Mouse (Mus musculus): ENCODE measurements around the gene Shld2. TPM values are rescaled to one million over a fixed set of nuclear protein-coding genes. Genes with fewer than 3 reads are reported as not detected.

Shld2 gene
- polyA plus RNA-seq, 1 experiment from 2014 or later = 10.7 TPM

GRCm38 (mm10) chr14:34232340-34232739 lies 78.0 kb downstream of the Shld2 start:
- DNase-seq (no peak), ATAC-seq (ENCODE audit: insufficient read depth) (no peak)
- no peaks in the 10 kb centered on the region for H3K9me3 ChIP-seq (ENCODE audit: low read depth, low read length)
- TF ChIP-seq CTCF (IDR thresholded peaks at IDR 0.05; ENCODE audit: low read depth) = no peak
- H3K27ac ChIP-seq (ENCODE audit: low read depth) = no peak overlapping the region
- H3K4me1 ChIP-seq (ENCODE audit: insufficient read depth) = no peaks in the 10 kb centered on the region
- no peak overlapping the region for H3K4me2 ChIP-seq
- 60% methylated on average over 7 of the region's 7 CpGs for WGBS
- H3K27me3 ChIP-seq (ENCODE audit: insufficient read depth, low read length) = no peaks in the 10 kb centered on the region
- H3K36me3 ChIP-seq (ENCODE audit: insufficient read depth) = no peaks in the 10 kb centered on the region
- no peak overlapping the region for H3K9ac ChIP-seq
- H3K4me3 ChIP-seq (ENCODE audit: low read depth, low read length) = no peak overlapping the region

- Histone ChIP-seq H3K4me1 (ENCODE audit: insufficient read depth) (no peaks in the 10 kb centered on the region), H3K4me2 (no peak overlapping the region), H3K27me3 (ENCODE audit: insufficient read depth, low read length) (no peaks in the 10 kb centered on the region), H3K9me3 (ENCODE audit: low read depth, low read length) (no peaks in the 10 kb centered on the region), H3K27ac (ENCODE audit: low read depth) (no peak overlapping the region), H3K9ac (no peak overlapping the region), H3K36me3 (ENCODE audit: insufficient read depth) (no peaks in the 10 kb centered on the region), H3K4me3 (ENCODE audit: low read depth, low read length) (no peak overlapping the region)
- no peak for ATAC-seq (ENCODE audit: insufficient read depth)
- WGBS = 69% methylated on average over 10 of the region's 10 CpGs
- no peak for TF ChIP-seq CTCF (IDR thresholded peaks at IDR 0.05; ENCODE audit: low read depth)
- no peak for DNase-seq
Observed at GRCm38 (mm10) chr14:34228830-34229506, 81.3 kb downstream of the Shld2 start.

GRCm38 (mm10) chr14:34227981-34228380 lies 82.3 kb downstream of the Shld2 start:
- H3K27me3 ChIP-seq (ENCODE audit: insufficient read depth, low read length) = no peaks in the 10 kb centered on the region
- no peak for TF ChIP-seq CTCF (IDR thresholded peaks at IDR 0.05; ENCODE audit: low read depth)
- no peaks in the 10 kb centered on the region for H3K36me3 ChIP-seq (ENCODE audit: insufficient read depth)
- no peaks in the 10 kb centered on the region for H3K9me3 ChIP-seq (ENCODE audit: low read depth, low read length)
- no peaks in the 10 kb centered on the region for H3K4me1 ChIP-seq (ENCODE audit: insufficient read depth)
- no peak overlapping the region for H3K27ac ChIP-seq (ENCODE audit: low read depth)
- H3K4me3 ChIP-seq (ENCODE audit: low read depth, low read length) = no peak overlapping the region
- H3K9ac ChIP-seq = no peak overlapping the region
- DNase-seq = no peak
- ATAC-seq (ENCODE audit: insufficient read depth) = no peak
- 81% methylated on average over 12 of the region's 12 CpGs for WGBS
- no peak overlapping the region for H3K4me2 ChIP-seq

GRCm38 (mm10) chr14:34226566-34226965 lies 83.7 kb downstream of the Shld2 start:
- no peak for ATAC-seq (ENCODE audit: insufficient read depth)
- no peak for DNase-seq
- WGBS = 79% methylated on average over 4 of the region's 4 CpGs
- no peak for TF ChIP-seq CTCF (IDR thresholded peaks at IDR 0.05; ENCODE audit: low read depth)
- Histone ChIP-seq H3K4me3 (ENCODE audit: low read depth, low read length) (no peak overlapping the region), H3K27ac (ENCODE audit: low read depth) (no peak overlapping the region), H3K4me1 (ENCODE audit: insufficient read depth) (no peaks in the 10 kb centered on the region), H3K4me2 (no peak overlapping the region), H3K9ac (no peak overlapping the region), H3K27me3 (ENCODE audit: insufficient read depth, low read length) (no peaks in the 10 kb centered on the region), H3K36me3 (ENCODE audit: insufficient read depth) (no peaks in the 10 kb centered on the region), H3K9me3 (ENCODE audit: low read depth, low read length) (no peaks in the 10 kb centered on the region)

- TF ChIP-seq CTCF (IDR thresholded peaks at IDR 0.05; ENCODE audit: low read depth) = no peak
- 73% methylated on average over 9 of the region's 9 CpGs for WGBS
- Histone ChIP-seq H3K9me3 (ENCODE audit: low read depth, low read length) (no peaks in the 10 kb centered on the region), H3K27ac (ENCODE audit: low read depth) (no peak overlapping the region), H3K36me3 (ENCODE audit: insufficient read depth) (no peaks in the 10 kb centered on the region), H3K9ac (no peak overlapping the region), H3K4me3 (ENCODE audit: low read depth, low read length) (no peak overlapping the region), H3K27me3 (ENCODE audit: insufficient read depth, low read length) (no peaks in the 10 kb centered on the region), H3K4me2 (no peak overlapping the region), H3K4me1 (ENCODE audit: insufficient read depth) (no peaks in the 10 kb centered on the region)
- ATAC-seq (ENCODE audit: insufficient read depth) (no peak), DNase-seq (no peak)
Observed at GRCm38 (mm10) chr14:34225986-34226385, 84.3 kb downstream of the Shld2 start.

GRCm38 (mm10) chr14:34223362-34223898 lies 86.9 kb downstream of the Shld2 start:
- Histone ChIP-seq H3K9me3 (ENCODE audit: low read depth, low read length) (no peaks in the 10 kb centered on the region), H3K27me3 (ENCODE audit: insufficient read depth, low read length) (peaks cover 24% of the 10 kb centered on the region), H3K36me3 (ENCODE audit: insufficient read depth) (no peaks in the 10 kb centered on the region), H3K27ac (ENCODE audit: low read depth) (no peak overlapping the region), H3K4me2 (no peak overlapping the region), H3K4me1 (ENCODE audit: insufficient read depth) (peaks cover 4% of the 10 kb centered on the region; the same call in 1 of the 2 replicates), H3K4me3 (ENCODE audit: low read depth, low read length) (no peak overlapping the region), H3K9ac (no peak overlapping the region)
- 48% methylated on average over 5 of the region's 5 CpGs for WGBS
- no peak for TF ChIP-seq CTCF (IDR thresholded peaks at IDR 0.05; ENCODE audit: low read depth)
- peak; percentile 63 for ATAC-seq (ENCODE audit: insufficient read depth)
- DNase-seq = peak; percentile 37

GRCm38 (mm10) chr14:34221416-34222077 lies 88.7 kb downstream of the Shld2 start:
- Histone ChIP-seq H3K9ac (no peak overlapping the region), H3K4me1 (ENCODE audit: insufficient read depth) (peaks cover 4% of the 10 kb centered on the region; the same call in 1 of the 2 replicates), H3K9me3 (ENCODE audit: low read depth, low read length) (no peaks in the 10 kb centered on the region), H3K4me2 (no peak overlapping the region), H3K4me3 (ENCODE audit: low read depth, low read length) (no peak overlapping the region), H3K36me3 (ENCODE audit: insufficient read depth) (no peaks in the 10 kb centered on the region), H3K27me3 (ENCODE audit: insufficient read depth, low read length) (peaks cover 28% of the 10 kb centered on the region), H3K27ac (ENCODE audit: low read depth) (no peak overlapping the region)
- TF ChIP-seq CTCF (IDR thresholded peaks at IDR 0.05; ENCODE audit: low read depth) = no peak
- 62% methylated on average over 5 of the region's 5 CpGs for WGBS
- ATAC-seq (ENCODE audit: insufficient read depth) (no peak), DNase-seq (no peak)

Data from lung, embryonic 14.5 days (tissue).